Mouse (Mus musculus): ENCODE data around the gene Ripor2. TPM values are rescaled to one million over a fixed set of nuclear protein-coding genes. Genes with fewer than 3 reads are reported as not detected.

Ripor2 gene
- polyA plus RNA-seq, 1 experiment: 32.0 TPM

GRCm38 (mm10) chr13:24649099-24649498, 67.1 kb downstream of the Ripor2 start:
- TF ChIP-seq POLR2A (IDR thresholded peaks at IDR 0.05; ENCODE audit: borderline replicate concordance, extremely low read depth, insufficient read depth, insufficient read length, poor library complexity, severe bottlenecking): no peak
- TF ChIP-seq CTCF (IDR thresholded peaks at IDR 0.05; ENCODE audit: borderline replicate concordance, extremely low read depth, insufficient read depth, insufficient read length): no peak
- DNase-seq (ENCODE audit: low read depth): no peak

DNA sequence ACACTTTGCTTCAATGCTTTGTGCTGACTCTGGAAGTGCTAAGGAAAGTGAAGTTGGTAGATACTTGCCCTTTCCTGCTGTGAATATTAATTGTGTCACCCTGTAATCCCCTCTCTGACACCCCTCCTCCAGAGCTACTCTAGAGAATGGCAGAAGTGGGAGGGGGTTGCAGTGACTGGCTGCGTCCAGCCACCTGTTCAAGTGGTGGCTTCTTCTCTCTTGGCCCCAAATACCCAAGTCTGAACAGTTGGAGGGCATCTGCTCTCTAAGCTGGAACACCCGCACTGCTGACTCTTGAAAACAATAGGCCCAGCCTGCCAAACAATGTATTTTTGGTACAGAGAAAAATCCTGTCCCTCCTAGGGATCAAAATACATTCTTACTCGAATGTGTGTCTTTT, 69.0 kb downstream of the Ripor2 start:
- no peak for DNase-seq (ENCODE audit: low read depth)

GRCm38 (mm10) chr13:24654919-24655635, 73.1 kb downstream of the Ripor2 start:
- TF ChIP-seq POLR2A (IDR thresholded peaks at IDR 0.05; ENCODE audit: borderline replicate concordance, extremely low read depth, insufficient read depth, insufficient read length, poor library complexity, severe bottlenecking): no peak
- TF ChIP-seq CTCF (IDR thresholded peaks at IDR 0.05; ENCODE audit: borderline replicate concordance, extremely low read depth, insufficient read depth, insufficient read length): no peak
- DNase-seq (ENCODE audit: low read depth): peak; percentile 55

More for the DNA sequence above, 69.0 kb downstream of the Ripor2 start:
- TF ChIP-seq POLR2A (IDR thresholded peaks at IDR 0.05; ENCODE audit: borderline replicate concordance, extremely low read depth, insufficient read depth, insufficient read length, poor library complexity, severe bottlenecking) (no peak), CTCF (IDR thresholded peaks at IDR 0.05; ENCODE audit: borderline replicate concordance, extremely low read depth, insufficient read depth, insufficient read length) (no peak)

DNA sequence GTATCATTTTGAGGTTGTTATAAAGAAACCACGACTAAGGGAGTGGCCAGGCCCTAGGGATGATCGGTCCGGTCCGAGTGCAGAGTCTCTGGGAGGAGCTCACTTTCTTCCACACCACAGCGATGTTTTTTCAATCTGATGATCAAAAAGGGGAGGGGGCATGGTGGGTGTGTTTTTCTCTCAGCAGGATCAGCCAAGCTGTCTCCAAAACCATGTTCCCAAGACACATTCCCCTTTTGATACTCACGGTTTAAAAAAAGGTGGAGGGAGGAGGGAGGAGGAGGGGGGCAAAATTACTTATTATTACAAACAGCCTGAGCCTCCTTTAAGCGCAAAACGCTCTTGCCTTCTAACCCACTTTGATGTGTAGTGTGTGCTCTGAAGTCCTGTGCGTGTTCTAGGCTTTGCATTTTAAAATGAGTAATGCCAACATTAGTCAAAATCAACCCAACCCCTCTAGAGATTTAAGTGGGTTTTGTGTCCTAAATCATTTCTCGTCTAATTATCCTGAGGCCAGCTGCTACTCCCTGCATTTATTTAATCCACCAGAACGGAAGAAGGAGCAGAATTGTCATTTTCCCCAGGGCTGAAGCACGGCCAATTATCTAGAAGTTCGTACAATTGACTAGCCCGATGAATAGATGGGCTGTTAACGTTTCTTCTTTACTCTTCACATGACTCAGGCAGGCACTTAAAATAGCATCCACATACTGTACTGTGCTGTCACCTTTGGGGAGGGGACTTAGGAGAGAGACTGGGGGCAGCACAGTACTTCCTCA, 74.9 kb downstream of the Ripor2 start:
- DNase-seq (ENCODE audit: low read depth): peak; percentile 94
- TF ChIP-seq POLR2A (IDR thresholded peaks at IDR 0.05; ENCODE audit: borderline replicate concordance, extremely low read depth, insufficient read depth, insufficient read length, poor library complexity, severe bottlenecking) (no peak), CTCF (IDR thresholded peaks at IDR 0.05; ENCODE audit: borderline replicate concordance, extremely low read depth, insufficient read depth, insufficient read length) (no peak)

- TF ChIP-seq CTCF (IDR thresholded peaks at IDR 0.05; ENCODE audit: borderline replicate concordance, extremely low read depth, insufficient read depth, insufficient read length) (no peak), POLR2A (IDR thresholded peaks at IDR 0.05; ENCODE audit: borderline replicate concordance, extremely low read depth, insufficient read depth, insufficient read length, poor library complexity, severe bottlenecking) (no peak)
- no peak for DNase-seq (ENCODE audit: low read depth)
Measured at GRCm38 (mm10) chr13:24666763-24667162, 84.8 kb downstream of the Ripor2 start.

DNA sequence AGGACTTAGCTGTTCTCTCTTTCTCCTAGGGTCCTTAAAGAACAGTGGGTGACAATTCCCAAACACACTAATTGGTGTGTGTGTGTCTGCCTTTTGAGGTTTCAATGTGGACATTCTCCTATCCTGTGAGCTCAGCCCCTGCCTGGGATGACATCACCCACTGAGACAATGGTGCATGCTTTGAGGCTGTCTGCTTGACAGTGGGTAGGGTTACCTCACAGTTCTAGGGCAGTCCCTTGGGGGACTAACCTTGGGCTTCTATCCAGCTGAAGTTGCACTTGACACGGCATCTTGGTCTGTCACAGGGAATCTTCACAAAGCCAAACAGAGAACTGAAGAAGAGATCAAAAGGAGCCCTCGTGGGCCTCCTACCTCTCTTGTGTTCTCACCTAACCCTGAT, 86.6 kb downstream of the Ripor2 start:
- DNase-seq (ENCODE audit: low read depth): no peak
- TF ChIP-seq POLR2A (IDR thresholded peaks at IDR 0.05; ENCODE audit: borderline replicate concordance, extremely low read depth, insufficient read depth, insufficient read length, poor library complexity, severe bottlenecking): no peak
- no peak for TF ChIP-seq CTCF (IDR thresholded peaks at IDR 0.05; ENCODE audit: borderline replicate concordance, extremely low read depth, insufficient read depth, insufficient read length)

DNA sequence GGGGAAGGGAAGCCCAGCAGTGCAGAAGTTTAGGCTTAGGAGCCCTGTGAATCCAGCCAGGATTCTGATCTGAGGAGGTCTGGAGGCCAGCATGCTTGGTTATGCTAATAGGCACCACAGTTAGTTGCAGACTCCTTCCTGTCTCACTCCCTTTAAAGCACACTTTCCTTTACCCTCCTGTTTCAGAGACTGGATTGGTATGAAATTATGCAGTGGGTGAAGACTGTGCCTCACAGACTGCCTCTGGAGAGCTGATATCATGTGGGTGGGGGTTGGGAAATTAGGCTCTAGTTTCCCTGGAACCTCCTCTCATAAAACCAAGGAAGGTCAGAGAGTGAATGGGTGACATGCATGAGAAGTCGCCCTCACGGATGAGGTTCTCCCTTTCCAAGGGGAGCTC, 88.7 kb downstream of the Ripor2 start:
- TF ChIP-seq POLR2A (IDR thresholded peaks at IDR 0.05; ENCODE audit: borderline replicate concordance, extremely low read depth, insufficient read depth, insufficient read length, poor library complexity, severe bottlenecking): no peak
- TF ChIP-seq CTCF (IDR thresholded peaks at IDR 0.05; ENCODE audit: borderline replicate concordance, extremely low read depth, insufficient read depth, insufficient read length): no peak
- DNase-seq (ENCODE audit: low read depth): no peak

DNA sequence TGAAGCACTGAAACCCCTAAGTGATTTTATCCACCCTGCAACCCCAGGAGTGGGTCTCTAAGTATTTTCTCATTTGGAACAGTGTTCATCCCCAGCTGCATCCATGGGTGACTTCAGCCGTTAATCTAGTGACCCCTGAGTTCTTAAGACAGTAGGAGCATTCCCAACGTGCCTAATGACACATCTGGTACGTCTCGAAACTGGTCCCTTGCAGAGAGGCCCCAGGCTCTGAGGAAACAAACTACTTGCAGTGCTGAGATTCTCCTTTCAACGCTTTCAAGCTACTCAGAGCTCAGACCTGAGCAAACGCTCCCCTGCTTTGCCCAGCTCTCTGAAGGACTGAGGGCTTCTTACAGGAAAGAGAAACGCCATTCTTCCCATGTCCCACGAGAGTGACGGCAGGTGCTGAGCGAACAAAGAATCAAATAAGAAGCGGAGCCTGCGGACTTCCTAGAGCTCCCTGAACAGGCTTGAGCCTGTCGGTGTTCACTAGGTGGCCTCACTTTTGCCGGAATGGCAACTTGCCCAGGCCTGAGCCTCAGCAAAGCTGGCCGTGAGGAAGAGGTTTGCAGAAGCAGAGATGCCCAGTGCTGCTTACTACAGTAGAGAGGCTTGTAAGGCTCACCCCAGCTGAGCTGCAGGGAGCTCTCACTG, 97.2 kb downstream of the Ripor2 start:
- DNase-seq (ENCODE audit: low read depth): peak; percentile 75
- no peak for TF ChIP-seq CTCF (IDR thresholded peaks at IDR 0.05; ENCODE audit: borderline replicate concordance, extremely low read depth, insufficient read depth, insufficient read length)
- no peak for TF ChIP-seq POLR2A (IDR thresholded peaks at IDR 0.05; ENCODE audit: borderline replicate concordance, extremely low read depth, insufficient read depth, insufficient read length, poor library complexity, severe bottlenecking)

GRCm38 (mm10) chr13:24680951-24681350, 99.0 kb downstream of the Ripor2 start:
- TF ChIP-seq CTCF (IDR thresholded peaks at IDR 0.05; ENCODE audit: borderline replicate concordance, extremely low read depth, insufficient read depth, insufficient read length) (no peak), POLR2A (IDR thresholded peaks at IDR 0.05; ENCODE audit: borderline replicate concordance, extremely low read depth, insufficient read depth, insufficient read length, poor library complexity, severe bottlenecking) (no peak)
- DNase-seq (ENCODE audit: low read depth): peak; percentile 67

DNA sequence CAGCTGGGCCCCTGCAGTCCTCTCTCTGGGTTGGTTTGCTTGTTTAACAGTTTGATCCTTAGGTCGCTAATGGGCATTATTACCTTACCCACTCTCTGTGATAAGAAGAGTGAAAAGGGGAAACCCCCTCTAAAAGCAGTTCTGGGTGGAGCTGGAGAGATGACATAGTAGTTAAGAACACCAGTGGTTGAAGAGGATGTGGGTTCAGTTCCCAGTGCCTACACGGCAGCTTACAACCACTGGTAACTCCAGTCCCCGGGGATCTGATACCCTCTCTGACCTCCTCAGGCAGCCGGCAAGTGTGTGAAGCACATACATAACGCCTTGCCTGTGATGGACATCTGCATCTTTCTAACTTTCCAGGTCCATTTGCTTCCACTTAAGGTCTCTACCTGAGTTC, 100.4 kb downstream of the Ripor2 start:
- TF ChIP-seq CTCF (IDR thresholded peaks at IDR 0.05; ENCODE audit: borderline replicate concordance, extremely low read depth, insufficient read depth, insufficient read length) (no peak), POLR2A (IDR thresholded peaks at IDR 0.05; ENCODE audit: borderline replicate concordance, extremely low read depth, insufficient read depth, insufficient read length, poor library complexity, severe bottlenecking) (no peak)

GRCm38 (mm10) chr13:24684503-24684902, 102.5 kb downstream of the Ripor2 start:
- DNase-seq (ENCODE audit: low read depth): no peak
- no peak for TF ChIP-seq CTCF (IDR thresholded peaks at IDR 0.05; ENCODE audit: borderline replicate concordance, extremely low read depth, insufficient read depth, insufficient read length)
- no peak for TF ChIP-seq POLR2A (IDR thresholded peaks at IDR 0.05; ENCODE audit: borderline replicate concordance, extremely low read depth, insufficient read depth, insufficient read length, poor library complexity, severe bottlenecking)

More for the DNA sequence above, 100.4 kb downstream of the Ripor2 start:
- DNase-seq (ENCODE audit: low read depth): no peak
